Mouse (Mus musculus): ENCODE data around the gene Guk1. TPM values are rescaled to one million over a fixed set of nuclear protein-coding genes. Genes with fewer than 3 reads are reported as not detected.
"Not testable (repeated sequence)": the region's sequence is repeated elsewhere in the genome, so short reads cannot be mapped to it uniquely, and the experiment has no call there.

Gene Guk1
- polyA plus RNA-seq, 1 experiment from 2014 or later = 78.7 TPM

DNA sequence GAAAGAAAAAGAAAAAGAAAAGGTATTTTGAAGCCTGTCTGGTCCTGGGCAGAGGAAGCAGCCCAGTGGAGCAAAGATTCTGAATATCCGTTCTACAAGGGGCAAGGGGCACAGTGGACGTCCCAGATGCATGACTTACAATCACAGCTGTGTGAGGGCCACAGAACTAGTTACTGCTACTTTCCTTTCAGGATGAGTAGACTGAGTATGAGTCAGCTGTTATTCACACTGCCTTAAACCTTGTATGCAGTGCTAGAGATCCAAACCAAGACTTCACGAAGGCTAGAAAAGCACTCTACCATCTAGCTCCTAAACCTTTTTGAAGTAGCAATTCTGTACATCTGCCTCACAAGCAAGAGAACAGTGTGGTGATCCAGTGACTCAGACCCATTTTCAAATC, 34.2 kb upstream of the Guk1 start:
- TF ChIP-seq CTCF (IDR thresholded peaks at IDR 0.05) = no peak
- in situ Hi-C loops (cut with MboI; ENCODE audit: low pct_unique_long_range_greater_than_20kb) = loop anchor here (5.0 kb wide), 1 partner anchor 246 kb away; the partner anchor contains the start of gene Zfp867
- ChIA-PET CTCF (interaction anchor here (0.8 kb wide), 1 partner anchor 63 kb away, joined by 3 read pairs; no protein-coding TSS in a partner anchor), POLR2A (interaction anchor here (0.7 to 0.8 kb wide), 3 partner anchors 19 to 1124 kb away, joined by 3 to 4 read pairs (median 4); no protein-coding TSS in a partner anchor)
- no peaks in the 10 kb centered on the region for H3K27me3 ChIP-seq
- ATAC-seq = no peak
- DNase-seq (ENCODE audit: low read depth, low spot score) = no peak

DNA sequence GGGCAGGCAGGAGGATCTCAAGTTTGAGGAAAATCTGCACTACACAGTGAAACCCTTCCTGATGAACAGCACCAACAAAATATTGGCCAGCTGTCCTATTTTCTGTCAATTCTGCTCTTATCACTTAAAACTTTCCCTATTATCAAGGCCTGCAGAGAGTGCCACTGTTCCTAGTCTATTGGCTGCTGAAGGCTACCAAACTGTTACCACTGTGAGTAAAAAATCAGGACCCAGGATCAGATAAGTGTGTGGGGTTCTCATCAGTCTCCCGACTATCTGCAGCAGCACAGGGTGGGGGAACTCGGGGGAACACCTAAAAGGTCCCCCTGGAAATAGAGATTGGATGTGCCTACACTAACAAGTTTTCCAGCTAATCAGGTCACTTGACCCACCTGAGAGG, 33.2 kb upstream of the Guk1 start:
- ChIA-PET CTCF (no interaction called here), POLR2A (interaction anchor here (1.0 kb wide), 1 partner anchor 25 kb away, joined by 3 read pairs; no protein-coding TSS in a partner anchor)
- no peaks in the 10 kb centered on the region for H3K27me3 ChIP-seq
- DNase-seq (ENCODE audit: low read depth, low spot score) (no peak), ATAC-seq (no peak)
- in situ Hi-C loops (cut with MboI; ENCODE audit: low pct_unique_long_range_greater_than_20kb) = loop anchor here (5.0 kb wide), 1 partner anchor 247 kb away; the partner anchor contains the start of gene Zfp867
- TF ChIP-seq CTCF (IDR thresholded peaks at IDR 0.05) = no peak

GRCm38 (mm10) chr11:59224470-59224869, 32.5 kb upstream of the Guk1 start:
- POLR2A ChIA-PET = no interaction called here
- CTCF ChIA-PET = no interaction called here
- no peak for TF ChIP-seq CTCF (IDR thresholded peaks at IDR 0.05)
- ATAC-seq = no peak
- H3K27me3 ChIP-seq = no peaks in the 10 kb centered on the region
- DNase-seq (ENCODE audit: low read depth, low spot score) = no peak
- in situ Hi-C loops (cut with MboI; ENCODE audit: low pct_unique_long_range_greater_than_20kb) = no loop called here

GRCm38 (mm10) chr11:59224025-59224424, 32.0 kb upstream of the Guk1 start:
- ChIA-PET CTCF (no interaction called here), POLR2A (no interaction called here)
- in situ Hi-C loops (cut with MboI; ENCODE audit: low pct_unique_long_range_greater_than_20kb) = no loop called here
- ATAC-seq (no peak), DNase-seq (ENCODE audit: low read depth, low spot score) (no peak)
- H3K27me3 ChIP-seq = no peaks in the 10 kb centered on the region
- no peak for TF ChIP-seq CTCF (IDR thresholded peaks at IDR 0.05)

GRCm38 (mm10) chr11:59222306-59222705, 30.3 kb upstream of the Guk1 start:
- no peak for ATAC-seq
- POLR2A ChIA-PET = no interaction called here
- no peaks in the 10 kb centered on the region for H3K27me3 ChIP-seq
- in situ Hi-C loops (cut with MboI; ENCODE audit: low pct_unique_long_range_greater_than_20kb) = no loop called here
- CTCF ChIA-PET = interaction anchor here (1.3 kb wide), 1 partner anchor 13 kb away, joined by 5 read pairs; no protein-coding TSS in a partner anchor
- DNase-seq (ENCODE audit: low read depth, low spot score) = no peak
- no peak for TF ChIP-seq CTCF (IDR thresholded peaks at IDR 0.05)

DNA sequence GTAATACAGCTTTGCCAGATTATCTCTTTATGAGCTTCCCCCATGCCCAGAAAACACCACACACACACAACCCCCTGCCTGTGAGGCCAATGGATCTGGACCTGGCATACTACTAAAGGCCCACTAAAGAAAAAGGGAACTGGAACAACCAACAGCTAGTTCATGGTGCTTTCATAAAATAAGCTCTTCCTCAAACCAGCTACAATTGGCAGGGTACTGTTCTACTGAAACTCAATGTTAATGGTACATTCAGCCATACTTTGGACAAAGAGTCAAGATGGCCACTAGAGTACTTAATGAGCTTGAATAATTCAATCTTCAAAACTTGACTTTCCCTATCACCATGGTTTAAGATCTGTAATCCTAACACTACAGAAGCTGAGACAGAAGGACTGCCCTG, 29.6 kb upstream of the Guk1 start:
- in situ Hi-C loops (cut with MboI; ENCODE audit: low pct_unique_long_range_greater_than_20kb) = no loop called here
- TF ChIP-seq CTCF (IDR thresholded peaks at IDR 0.05) = no peak
- CTCF ChIA-PET = interaction anchor here (1.3 kb wide), 1 partner anchor 12 kb away, joined by 5 read pairs; no protein-coding TSS in a partner anchor
- no peak for ATAC-seq
- DNase-seq (ENCODE audit: low read depth, low spot score) = no peak
- POLR2A ChIA-PET = no interaction called here
- H3K27me3 ChIP-seq = no peaks in the 10 kb centered on the region

GRCm38 (mm10) chr11:59219064-59219463, 27.1 kb upstream of the Guk1 start:
- in situ Hi-C loops (cut with MboI; ENCODE audit: low pct_unique_long_range_greater_than_20kb) = no loop called here

DNA sequence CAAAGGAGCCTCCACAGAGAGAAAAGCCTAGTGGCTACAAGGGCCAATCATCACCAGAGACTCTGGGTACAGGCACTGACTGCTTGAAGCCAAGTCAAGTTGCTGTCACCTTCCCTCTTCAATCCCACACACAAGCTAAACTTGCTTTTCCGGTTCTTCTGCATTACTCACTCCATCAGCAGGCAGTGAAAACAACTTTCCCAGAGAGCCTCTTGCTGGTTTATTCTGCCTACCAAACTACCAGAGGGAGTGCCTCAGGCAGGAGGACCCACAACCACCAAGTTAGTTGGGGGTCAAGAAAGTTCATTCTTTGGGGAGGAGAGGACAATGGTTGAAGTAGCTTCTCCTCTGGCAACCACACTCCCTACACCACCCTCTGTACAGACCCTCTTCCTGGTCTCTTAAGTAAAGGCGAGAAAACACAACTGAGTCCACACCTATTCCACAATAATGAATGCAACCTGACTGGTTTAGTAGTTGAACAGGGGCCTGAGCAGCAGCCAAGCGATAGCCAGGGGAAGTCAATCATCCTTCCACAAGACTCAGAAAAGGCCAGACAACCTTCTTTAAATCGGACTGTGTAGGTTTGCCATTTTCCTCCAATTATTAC, 26.5 kb upstream of the Guk1 start:
- CTCF ChIA-PET = interaction anchor here (2.6 kb wide), 1 partner anchor 9 kb away, joined by 11 read pairs; no protein-coding TSS in a partner anchor
- TF ChIP-seq CTCF (IDR thresholded peaks at IDR 0.05) = no peak
- ATAC-seq (no peak), DNase-seq (ENCODE audit: low read depth, low spot score) (no peak)
- H3K27me3 ChIP-seq = no peaks in the 10 kb centered on the region
- POLR2A ChIA-PET = interaction anchor here (0.8 kb wide), 1 partner anchor 10 kb away, joined by 3 read pairs; no protein-coding TSS in a partner anchor
- in situ Hi-C loops (cut with MboI; ENCODE audit: low pct_unique_long_range_greater_than_20kb) = no loop called here

More at GRCm38 (mm10) chr11:59219064-59219463, 27.1 kb upstream of the Guk1 start:
- ChIA-PET POLR2A (interaction anchor here (0.8 kb wide), 1 partner anchor 10 kb away, joined by 3 read pairs; no protein-coding TSS in a partner anchor), CTCF (interaction anchor here (2.6 kb wide), 1 partner anchor 9 kb away, joined by 11 read pairs; no protein-coding TSS in a partner anchor)
- no peaks in the 10 kb centered on the region for H3K27me3 ChIP-seq
- no peak for ATAC-seq
- peak; percentile 82 for TF ChIP-seq CTCF (IDR thresholded peaks at IDR 0.05)
- no peak for DNase-seq (ENCODE audit: low read depth, low spot score)

DNA sequence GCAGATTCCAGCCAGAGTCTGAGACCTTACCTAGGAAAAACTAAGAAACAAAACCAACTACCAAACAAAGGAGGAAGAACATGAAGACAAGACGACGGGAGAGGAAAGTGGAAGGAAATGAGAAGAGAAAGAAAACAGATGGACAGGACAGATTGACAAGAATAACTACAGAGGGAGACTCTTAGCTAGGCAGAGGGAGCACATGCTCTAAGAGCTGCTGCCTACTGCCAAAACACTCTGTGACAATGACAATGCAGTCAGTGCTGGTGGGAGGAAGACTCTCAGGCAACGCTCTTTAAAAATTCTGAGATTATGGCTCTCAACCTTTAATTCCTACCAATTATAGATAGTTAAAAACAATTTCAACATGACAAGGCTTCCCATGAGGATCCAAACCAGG, 24.9 kb upstream of the Guk1 start:
- no peak for ATAC-seq
- TF ChIP-seq CTCF (IDR thresholded peaks at IDR 0.05) = no peak
- no peaks in the 10 kb centered on the region for H3K27me3 ChIP-seq
- ChIA-PET POLR2A (no interaction called here), CTCF (no interaction called here)
- no peak for DNase-seq (ENCODE audit: low read depth, low spot score)
- in situ Hi-C loops (cut with MboI; ENCODE audit: low pct_unique_long_range_greater_than_20kb) = no loop called here

DNA sequence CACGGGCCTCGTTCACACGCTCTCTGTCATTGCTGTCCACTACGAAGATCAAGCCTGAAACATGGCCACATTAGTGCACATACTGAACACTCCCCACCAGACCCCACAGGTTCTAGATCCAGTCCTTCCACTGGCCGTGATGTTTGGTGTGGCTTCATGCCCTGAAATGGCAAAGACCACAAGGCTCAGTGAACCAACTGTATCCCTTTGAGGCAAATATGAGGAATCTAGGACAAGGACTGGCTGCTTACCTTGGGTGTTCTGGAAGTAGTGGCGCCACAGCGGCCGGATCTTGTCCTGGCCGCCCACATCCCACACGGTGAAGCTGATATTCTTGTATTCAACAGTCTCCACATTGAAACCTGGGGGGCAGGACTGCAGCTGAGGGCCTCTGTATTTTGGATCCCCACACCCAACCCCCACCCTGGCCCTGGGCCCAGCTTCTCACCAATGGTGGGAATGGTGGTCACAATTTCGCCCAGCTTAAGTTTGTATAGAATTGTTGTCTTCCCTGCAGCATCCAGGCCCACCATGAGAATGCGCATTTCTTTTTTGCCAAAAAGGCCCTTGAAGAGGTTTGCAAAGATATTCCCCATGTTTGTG, 21.0 kb upstream of the Guk1 start:
- ATAC-seq = no peak
- in situ Hi-C loops (cut with MboI; ENCODE audit: low pct_unique_long_range_greater_than_20kb) = no loop called here

GRCm38 (mm10) chr11:59212320-59212719, 20.3 kb upstream of the Guk1 start:
- CTCF ChIA-PET; POLR2A ChIA-PET; H3K27me3 ChIP-seq; ATAC-seq; in situ Hi-C loops (cut with MboI; ENCODE audit: low pct_unique_long_range_greater_than_20kb); DNase-seq (ENCODE audit: low read depth, low spot score): not testable (repeated sequence)

More for the DNA sequence above, 21.0 kb upstream of the Guk1 start:
- CTCF ChIA-PET = no interaction called here
- no peaks in the 10 kb centered on the region for H3K27me3 ChIP-seq
- DNase-seq (ENCODE audit: low read depth, low spot score) = no peak
- POLR2A ChIA-PET = no interaction called here
- no peak for TF ChIP-seq CTCF (IDR thresholded peaks at IDR 0.05)

GRCm38 (mm10) chr11:59211561-59211960, 19.5 kb upstream of the Guk1 start:
- H3K27me3 ChIP-seq; POLR2A ChIA-PET; CTCF ChIA-PET; in situ Hi-C loops (cut with MboI; ENCODE audit: low pct_unique_long_range_greater_than_20kb); DNase-seq (ENCODE audit: low read depth, low spot score); ATAC-seq: not testable (repeated sequence)
